Mouse (Mus musculus) erythroblast, embryonic 14.5 days (primary cell): ENCODE data around the gene Txlna.

Experiments
- GATA1 ChIP-seq: IDR thresholded peaks from 2 replicates; pipeline ENCODE4 v1.6.1; 2012; ENCODE audit warnings: low read length, inconsistent platforms, mixed read lengths
- TAL1 ChIP-seq: IDR thresholded peaks from 3 replicates; pipeline ENCODE4 v1.6.1; 2012; ENCODE audit warnings: low read length, inconsistent platforms, mixed read lengths

GRCm38 (mm10) chr4:129648656-129649055 is 7.8 kb upstream of the Txlna start:
- no peak for TF ChIP-seq GATA1
- TF ChIP-seq TAL1, result no peak
